ENCODE assay signal across 8 mouse cellular contexts in the genomic region with DNA sequence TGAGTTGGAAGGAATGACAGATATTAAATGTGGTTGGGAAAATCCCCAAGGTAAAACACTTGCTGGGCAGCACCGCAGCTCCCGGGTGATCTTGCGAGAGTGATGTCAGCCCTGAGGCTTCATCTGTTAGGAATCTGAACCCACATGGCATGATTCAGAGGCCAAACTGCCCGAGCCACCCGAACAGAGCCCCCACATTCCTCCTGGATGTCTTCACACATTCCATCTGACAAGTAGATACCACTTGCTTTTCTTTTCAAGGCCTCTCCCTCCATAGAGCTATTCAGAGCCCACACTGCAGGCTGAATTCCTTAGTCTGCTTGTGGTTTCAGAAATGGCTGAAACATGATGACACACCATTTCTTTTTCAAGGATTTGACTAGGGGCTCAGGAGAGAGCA. TPM values are rescaled to one million over a fixed set of nuclear protein-coding genes. Genes with fewer than 3 reads are reported as not detected.
A peak's percentile ranks its signal among the peaks of the same experiment; 100 is the strongest.
DNase-seq lines count a peak whose midpoint lies in the region.

No protein-coding gene starts in this region.

- intact Hi-C loops in left cerebral cortex, postnatal 14 days (cut with DNase I): no loop called here

- DNase-seq in 416B (ENCODE audit: low read depth): peak; percentile 12
- DNase-seq in R1 (ENCODE audit: low read depth, low spot score): peak; percentile 88
- DNase-seq in gonadal fat pad, adult 2 months (ENCODE audit: low read depth): peak; percentile 13
- DNase-seq in kidney, postnatal 4 days: peak; percentile 18 to 57
- DNase-seq in left cerebral cortex, postnatal 14 days (ENCODE audit: low spot score in 2 of 2): no peak
- no peak for DNase-seq in frontal cortex, postnatal 14 days (ENCODE audit: low spot score in 2 of 2)
- no peak for DNase-seq in cerebellum, postnatal 36 days
- no peak for DNase-seq in layer of hippocampus, adult 9-11 months

RNA-seq across cellular contexts. Expression of gene Mrpl33, which starts 33.3 kb away (rescaled TPM):
- 30.7 and 31.4 TPM in 2 replicates for polyA plus RNA-seq in gonadal fat pad, adult 2 months (2012; rRNA removed)
- total RNA-seq in left cerebral cortex, postnatal 14 days (2021): 100 to 1,000 TPM; 113 to 114 TPM

Comparison
In these comparisons a context has a peak if more than half of its experiments do, and no peak if none do; other contexts are left out.
1. DNase-seq: peak in 416B (single experiment), R1 (single experiment), gonadal fat pad, adult 2 months (single experiment) and kidney, postnatal 4 days (2 of 2); none in left cerebral cortex, postnatal 14 days (0 of 2), frontal cortex, postnatal 14 days (0 of 2), cerebellum, postnatal 36 days (0 of 2) and layer of hippocampus, adult 9-11 months (single experiment).